Mouse (Mus musculus): ENCODE measurements around the gene Mettl7a3. TPM values are rescaled to one million over a fixed set of nuclear protein-coding genes. Genes with fewer than 3 reads are reported as not detected.

Mettl7a3 gene
- total RNA-seq, 2 experiments from 2014 or later = not detected

- no peak for DNase-seq
- intact Hi-C loops (cut with DNase I) = no loop called here
Observed at GRCm38 (mm10) chr15:100380104-100380503, 45.4 kb downstream of the Mettl7a3 start.

GRCm38 (mm10) chr15:100385705-100386104 is 51.0 kb downstream of the Mettl7a3 start:
- intact Hi-C loops (cut with DNase I) = no loop called here
- no peak for DNase-seq

- intact Hi-C loops (cut with DNase I) = no loop called here
- no peak for DNase-seq
Observed at GRCm38 (mm10) chr15:100387544-100388223, 53.0 kb downstream of the Mettl7a3 start.

GRCm38 (mm10) chr15:100388224-100388835 is 53.6 kb downstream of the Mettl7a3 start:
- no peak for DNase-seq
- intact Hi-C loops (cut with DNase I) = no loop called here

GRCm38 (mm10) chr15:100388886-100389285 is 54.2 kb downstream of the Mettl7a3 start:
- no peak for DNase-seq
- intact Hi-C loops (cut with DNase I) = no loop called here

Other genes starting within 250 kb of the Mettl7a3 start
- gene Atf1, start 107.1 kb upstream of the Mettl7a3 start, total RNA-seq (2021) = 10 to 100 TPM; 40.5 to 53.9 TPM
- gene Tmprss12, start 54.1 kb upstream of the Mettl7a3 start, total RNA-seq (2021) = not detected
- gene Mettl7a1, start 30.8 kb upstream of the Mettl7a3 start, total RNA-seq (2021) = 10 to 100 TPM; 46.3 to 62.3 TPM
- gene Methig1, start 18.2 kb downstream of the Mettl7a3 start, total RNA-seq (2021) = not detected
- gene Mettl7a2, start 18.3 kb downstream of the Mettl7a3 start, total RNA-seq (2021) = 1 to 10 TPM in 1 of 2 experiments, under 1 TPM in 1; 0.89 to 1.0 TPM
- gene Higd1c, start 29.6 kb downstream of the Mettl7a3 start, total RNA-seq (2021) = not detected
- not detected for gene Gm5475, start 87.2 kb downstream of the Mettl7a3 start, total RNA-seq (2021)
- 10 to 100 TPM; 45.2 TPM for gene Slc11a2, start 90.1 kb downstream of the Mettl7a3 start, total RNA-seq (2021)
- 10 to 100 TPM; 12.2 to 14.8 TPM for gene Letmd1, start 134.1 kb downstream of the Mettl7a3 start, total RNA-seq (2021)
- gene Csrnp2, start 160.6 kb downstream of the Mettl7a3 start, total RNA-seq (2021) = 1 to 10 TPM; 2.5 to 3.0 TPM
- 10 to 100 TPM; 11.9 to 13.4 TPM for gene Tfcp2, start 217.1 kb downstream of the Mettl7a3 start, total RNA-seq (2021)

Data from heart, postnatal 36 days (tissue).